Mouse (Mus musculus) E14TG2a.4 (cell line): ENCODE results near the gene Car6.

Source experiments
- CTCF ChIP-seq: conservative IDR thresholded peaks from 2 replicates; pipeline ENCODE4 v1.5.1; 2014; ENCODE audit warnings: low read length
- NANOG ChIP-seq: IDR thresholded peaks from 2 replicates; pipeline ENCODE4 v1.6.1; 2014; ENCODE audit warnings: borderline replicate concordance, low read length, mixed read lengths

DNA sequence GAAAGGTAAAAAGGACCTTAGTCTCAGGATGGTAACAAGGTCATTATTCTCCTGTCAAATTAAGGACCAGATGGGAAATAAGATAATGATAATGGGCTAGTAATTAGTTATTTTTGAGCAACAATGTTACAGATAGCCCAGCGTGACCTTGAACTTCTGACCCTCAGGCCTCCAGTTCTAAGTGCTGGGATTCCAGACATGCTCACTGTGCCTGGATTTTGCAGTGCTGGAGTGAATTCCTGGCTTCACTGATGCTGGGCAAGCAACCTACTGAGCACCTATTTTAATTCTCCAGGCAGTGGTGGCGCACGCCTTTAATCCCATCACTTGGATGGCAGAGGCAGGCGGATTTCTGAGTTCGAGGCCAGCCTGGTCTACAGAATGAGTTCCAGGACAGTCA, 8.6 kb upstream of the Car6 start:
- TF ChIP-seq CTCF (no peak), NANOG (no peak)
